Mouse (Mus musculus): ENCODE measurements at regions not wholly inside any gene's neighbourhood (a gene's known extent, or its start where the extent isn't known, plus 50 kb on each side); places are given as distances from the start of the nearest gene placed in this dataset.

DNA sequence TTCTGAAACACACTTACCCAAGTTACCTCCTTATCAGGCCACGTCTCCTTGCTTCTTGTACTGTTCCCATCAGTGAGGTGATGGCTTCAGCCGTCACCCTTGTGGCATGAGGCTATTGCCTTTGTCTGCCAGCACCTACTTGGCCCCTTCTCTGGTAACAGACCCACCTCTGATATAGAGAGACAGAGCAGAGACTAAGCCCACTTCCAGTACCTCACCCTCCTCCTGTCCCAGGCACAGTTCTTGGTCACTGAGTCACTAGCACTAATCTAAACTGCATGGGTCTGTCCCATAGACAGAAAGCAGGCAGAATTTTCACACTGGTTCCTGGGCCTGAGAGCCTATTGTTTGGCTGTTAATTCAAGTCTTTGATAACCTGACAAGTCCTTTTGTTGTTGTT is 370.3 kb downstream of the Mllt3 start:
- DNase-seq = no peak

GRCm38 (mm10) chr4:87658316-87658715 is 374.8 kb downstream of the Mllt3 start:
- no peak for DNase-seq

DNA sequence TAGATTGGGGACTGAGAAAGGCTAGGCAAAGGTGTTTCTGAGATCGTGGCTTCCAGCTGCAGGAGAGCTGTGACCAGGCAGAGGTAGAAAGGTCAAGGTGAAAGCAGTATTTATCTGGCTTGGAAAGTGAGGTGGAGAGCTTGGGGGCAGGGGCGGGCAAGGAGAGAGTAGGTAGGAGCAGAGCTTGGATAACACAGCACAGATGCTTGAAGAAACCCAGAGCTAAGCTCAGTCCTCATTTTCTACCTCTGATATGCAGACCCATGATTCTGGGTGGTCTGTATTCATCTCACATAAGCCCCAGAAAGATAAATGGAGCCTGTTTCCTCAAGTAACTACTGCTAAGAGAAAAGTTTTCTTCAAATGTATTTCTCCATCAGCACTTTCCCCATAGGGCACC is 375.3 kb downstream of the Mllt3 start:
- DNase-seq = no peak

DNA sequence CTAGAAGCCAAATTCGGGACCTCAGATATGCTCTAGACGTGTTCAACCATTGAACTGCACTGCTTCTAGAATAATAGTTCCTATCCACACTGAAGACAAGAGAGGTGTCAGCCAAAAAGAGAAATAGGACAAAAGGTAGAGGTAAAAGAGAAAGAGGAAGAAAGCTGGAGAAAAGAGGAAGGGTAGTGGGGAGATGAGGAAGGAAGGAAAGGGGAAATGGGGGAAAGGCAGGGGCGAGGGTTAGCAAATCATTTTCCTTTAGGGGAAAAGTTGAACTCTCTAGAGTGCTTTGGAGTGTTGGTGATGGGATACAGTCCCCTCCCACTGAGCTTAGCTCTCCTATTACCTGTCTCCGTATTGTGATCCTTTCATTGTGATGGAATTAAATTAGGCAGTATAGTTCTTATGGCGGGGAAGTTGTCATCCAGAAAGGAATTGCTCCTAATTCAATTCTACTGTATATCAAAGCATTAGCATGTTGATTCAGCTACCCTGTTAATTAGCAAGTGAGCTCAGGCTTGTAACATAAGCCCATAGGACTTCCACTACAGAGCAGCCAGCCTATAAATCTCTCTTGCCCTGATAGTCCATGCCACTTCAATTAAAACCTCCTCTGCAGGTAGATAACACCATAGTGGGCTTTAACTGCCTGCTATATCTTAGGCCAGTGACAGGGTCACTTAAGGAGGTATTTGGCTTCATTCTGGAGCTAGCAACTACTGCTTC is 379.6 kb downstream of the Mllt3 start:
- DNase-seq = no peak

GRCm38 (mm10) chr4:87652314-87652934 is 380.7 kb downstream of the Mllt3 start:
- no peak for DNase-seq

- DNase-seq = no peak
Observed at GRCm38 (mm10) chr4:87651275-87651674, 381.9 kb downstream of the Mllt3 start.

DNA sequence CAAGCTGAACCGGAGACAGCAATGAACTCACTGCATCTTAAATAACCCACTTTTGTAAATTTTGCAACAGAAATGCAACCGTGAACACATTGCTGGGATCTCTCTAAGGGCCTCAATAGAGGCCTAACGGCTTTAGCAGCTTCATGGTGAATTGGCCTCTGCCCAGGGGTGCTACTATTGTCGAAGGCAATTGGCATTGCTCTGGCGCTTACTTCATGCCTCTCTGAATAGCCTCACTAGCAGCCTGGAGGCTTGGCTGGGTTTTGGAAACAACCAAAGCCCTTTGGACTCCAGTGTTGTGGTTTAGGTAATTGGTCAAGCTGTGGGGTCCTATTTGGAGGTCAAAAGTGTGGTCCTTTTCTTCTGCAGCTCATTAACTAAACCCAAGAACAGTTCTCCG is 382.3 kb downstream of the Mllt3 start:
- DNase-seq = no peak

- DNase-seq = no peak
Observed at GRCm38 (mm10) chr4:87650393-87650792, 382.8 kb downstream of the Mllt3 start.

GRCm38 (mm10) chr4:87648919-87649318 is 384.2 kb downstream of the Mllt3 start:
- DNase-seq = no peak

GRCm38 (mm10) chr4:87647932-87648911 is 384.9 kb downstream of the Mllt3 start:
- no peak for DNase-seq

- DNase-seq = no peak
Observed at GRCm38 (mm10) chr4:87642002-87642401, 391.2 kb downstream of the Mllt3 start.

- no peak for DNase-seq
Observed at GRCm38 (mm10) chr4:87641551-87641950, 391.6 kb downstream of the Mllt3 start.

DNA sequence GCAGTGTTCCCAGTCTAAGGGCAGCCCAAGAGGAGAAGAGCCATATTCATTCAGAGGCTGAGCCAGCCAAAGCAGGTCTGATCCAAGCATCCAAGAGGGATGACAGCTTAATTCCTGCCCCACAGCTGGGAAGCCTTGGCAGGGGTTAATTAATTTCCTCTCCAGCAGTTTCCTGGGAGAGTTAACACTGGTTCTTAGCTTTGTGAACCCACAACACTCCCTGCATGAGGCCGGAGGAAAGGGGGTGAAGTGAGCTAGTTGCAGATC is 394.9 kb downstream of the Mllt3 start:
- no peak for DNase-seq

DNA sequence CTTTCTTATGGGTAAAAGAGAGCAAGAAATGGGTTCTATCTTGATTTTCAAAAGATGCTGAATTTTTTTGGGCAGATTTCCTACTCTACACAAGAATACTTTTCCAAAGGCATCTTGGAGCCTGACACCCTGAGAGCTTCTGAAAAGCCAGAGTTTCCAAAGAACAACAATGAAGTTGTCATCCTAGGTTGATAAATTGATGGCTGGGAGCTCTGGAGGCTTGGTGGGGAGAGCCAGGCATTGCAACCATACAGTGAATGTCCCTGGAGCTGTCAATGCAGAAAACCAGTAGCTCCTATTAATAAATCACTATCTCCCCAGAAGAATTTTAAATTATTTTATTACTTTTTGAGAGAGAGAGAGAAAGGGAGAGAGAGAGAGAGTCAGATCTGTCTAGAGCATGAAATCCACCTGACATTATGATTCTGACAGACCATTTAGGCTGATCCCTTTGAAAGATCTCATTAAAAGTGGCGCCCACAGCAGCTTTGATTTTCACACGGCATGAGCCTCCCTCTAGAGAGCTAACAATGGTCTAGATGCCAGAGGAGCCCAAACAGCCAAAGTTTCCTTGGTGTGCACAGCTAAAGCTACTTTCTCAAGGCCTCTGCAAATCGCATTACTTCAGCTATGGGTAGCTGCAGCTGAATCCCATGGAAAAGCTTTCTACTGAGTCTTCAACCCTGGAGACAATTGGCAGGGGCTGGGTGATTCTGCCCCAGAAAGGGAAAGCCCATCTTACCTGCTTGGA is 395.4 kb downstream of the Mllt3 start:
- no peak for DNase-seq

DNA sequence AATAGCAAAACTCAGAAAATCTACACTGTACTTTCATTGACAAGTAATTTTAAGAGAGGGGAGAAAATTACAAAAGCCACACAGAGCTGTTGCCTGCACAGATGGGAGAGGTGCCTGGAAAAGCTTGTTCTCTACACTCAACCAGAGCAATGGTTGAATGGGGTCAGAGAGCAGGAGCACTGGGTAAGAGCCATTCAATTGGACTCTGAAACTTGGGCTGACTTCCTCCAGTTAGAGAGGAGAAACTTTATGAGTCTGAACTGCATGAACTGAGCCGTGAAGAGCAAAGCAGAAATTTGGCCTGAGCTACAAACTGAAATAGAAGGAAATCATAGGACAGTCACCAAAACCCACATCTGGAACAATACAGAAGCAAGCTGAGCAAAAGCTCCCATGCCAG is 380.8 kb upstream of the Slc24a2 start:
- no peak for DNase-seq

- DNase-seq = no peak
Observed at GRCm38 (mm10) chr4:87593644-87594043, 363.4 kb upstream of the Slc24a2 start.

- no peak for DNase-seq
Observed at GRCm38 (mm10) chr4:87590797-87591196, 360.5 kb upstream of the Slc24a2 start.

DNA sequence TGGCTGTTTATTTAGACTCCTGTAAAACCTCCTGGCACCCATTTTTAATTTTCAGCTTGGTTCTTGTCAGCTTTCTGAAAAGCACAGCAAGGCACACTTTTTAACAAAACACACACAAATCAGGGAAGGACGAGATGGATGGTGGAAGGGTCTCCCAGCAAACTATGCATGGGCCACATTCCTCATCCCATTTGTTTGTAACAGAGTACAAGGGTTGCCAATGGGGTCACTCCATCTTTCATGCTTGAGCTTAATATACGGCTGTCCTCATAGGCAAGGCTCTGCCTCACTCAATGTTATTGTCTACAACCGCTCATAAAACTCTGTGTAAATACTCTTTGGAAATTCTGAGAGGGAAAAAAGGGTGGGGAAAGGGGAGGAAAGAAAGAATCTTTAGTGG is 347.9 kb upstream of the Slc24a2 start:
- no peak for DNase-seq

GRCm38 (mm10) chr4:87570950-87571349 is 340.7 kb upstream of the Slc24a2 start:
- DNase-seq = no peak

GRCm38 (mm10) chr4:87570470-87570891 is 340.2 kb upstream of the Slc24a2 start:
- no peak for DNase-seq

- no peak for DNase-seq
Observed at GRCm38 (mm10) chr4:87566616-87567015, 336.3 kb upstream of the Slc24a2 start.

- DNase-seq = no peak
Observed at GRCm38 (mm10) chr4:87554912-87555311, 324.6 kb upstream of the Slc24a2 start.

Data from thymus, postnatal 14 days (tissue).